Mouse (Mus musculus) hindbrain, embryonic 10.5 days (tissue): ENCODE results near the gene Selenos. TPM values are rescaled to one million over a fixed set of nuclear protein-coding genes. Genes with fewer than 3 reads are reported as not detected.

Experiments used
- DNase-seq: peaks from one replicate; pipeline ENCODE4 v3.0.0-alpha.2; 2017; ENCODE audit warnings: low spot score
- H3K27ac ChIP-seq: fragments of 300-500 bp; sonication (generic); 2 replicates; pipeline ENCODE4 v1.5.1; 2016; ENCODE audit warnings: mild to moderate bottlenecking, moderate library complexity
- H3K27me3 ChIP-seq: fragments of 300-500 bp; sonication (generic); 2 replicates; pipeline ENCODE4 v1.6.1; 2016; ENCODE audit warnings: mild to moderate bottlenecking; ENCODE audit not compliant: poor library complexity, insufficient read depth, severe bottlenecking
- H3K36me3 ChIP-seq: fragments of 300-500 bp; sonication (generic); 2 replicates; pipeline ENCODE4 v1.6.1; 2016; ENCODE audit warnings: mild to moderate bottlenecking, moderate library complexity
- H3K4me1 ChIP-seq: fragments of 300-500 bp; sonication (generic); replicated peaks from 2 replicates; pipeline ENCODE4 v1.6.1; 2016; ENCODE audit warnings: mild to moderate bottlenecking
- H3K4me3 ChIP-seq: fragments of 300-500 bp; sonication (generic); 2 replicates; pipeline ENCODE4 v1.5.1; 2016; ENCODE audit warnings: mild to moderate bottlenecking, moderate library complexity
- H3K9me3 ChIP-seq: fragments of 300-500 bp; sonication (generic); 2 replicates; pipeline ENCODE4 v1.6.1; 2016; ENCODE audit warnings: mild to moderate bottlenecking, moderate library complexity
- WGBS: fragments of 180-500 bp; shearing (Covaris S2); methylation state at CpG from one replicate; pipeline ENCODE4 v1.1.7; 2016; 5-methylcytosine and 5-hydroxymethylcytosine counted together
- polyA plus RNA-seq: library from polyadenylated mRNA; unstranded; fragments of >200 nt; fragmentation: Nextera tagmentation; extraction: Ambion mirVana; gene quantifications from 2 replicates; pipeline ENCODE4 v1.2.1, GENCODE M21; 2016

The Selenos gene
- polyA plus RNA-seq, result 90.0 and 94.0 TPM in 2 replicates

DNA sequence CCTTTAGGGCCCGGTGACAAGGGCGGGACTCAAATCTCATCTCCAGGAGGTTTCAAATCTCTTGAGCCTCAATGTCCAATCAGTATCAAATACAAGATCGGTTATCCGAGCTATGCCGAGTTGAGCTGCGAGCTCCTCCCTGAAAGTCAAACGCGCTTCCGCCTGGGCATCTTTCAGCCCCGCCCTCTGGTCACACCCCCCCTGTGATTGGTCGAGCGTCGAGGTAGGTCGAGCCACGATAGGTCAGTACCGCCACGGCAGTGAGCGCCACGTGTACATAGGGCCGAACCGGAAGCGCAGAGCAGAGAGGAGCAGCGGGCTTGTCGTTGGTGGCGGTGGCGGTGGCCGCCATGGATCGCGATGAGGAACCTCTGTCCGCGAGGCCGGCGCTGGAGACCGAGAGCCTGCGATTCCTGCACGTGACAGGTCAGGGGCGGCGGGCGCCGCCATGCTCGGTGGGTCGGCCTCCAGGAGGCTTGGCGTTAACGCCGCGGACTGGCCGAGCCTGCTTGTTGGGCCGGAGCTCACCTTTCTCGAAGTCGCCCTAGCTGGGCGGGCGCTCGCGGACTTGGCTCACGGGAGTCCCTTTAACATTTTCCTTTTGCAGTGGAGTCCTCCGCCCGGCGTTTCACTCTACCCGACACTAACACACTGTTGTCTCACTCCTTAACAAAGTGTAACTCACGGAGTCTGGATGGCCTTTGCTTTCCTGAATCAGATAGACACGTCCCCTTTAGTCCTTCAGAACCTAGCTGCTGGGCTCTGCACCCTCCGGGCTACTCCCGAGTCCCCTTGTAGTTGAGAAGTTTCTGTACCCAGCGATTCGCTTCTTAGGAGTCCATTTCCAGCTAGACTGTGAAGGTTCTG, at the start of gene Selenos:
Selenos (plus strand) TSS at position 286 of the 867 bp plus-strand sequence.
- DNase-seq, result peak; percentile 98
- peak within 1 kb of the TSS; percentile 92 for H3K27ac ChIP-seq
- WGBS, result under 1% methylated on average over 65 of the region's 65 CpGs
- H3K9me3 ChIP-seq, result no peaks in the 10 kb centered on the region
- H3K4me1 ChIP-seq, result peaks cover 21% of the 10 kb centered on the region
- peaks cover 64% of the 10 kb centered on the region for H3K36me3 ChIP-seq
- peak within 1 kb of the TSS; percentile 95 for H3K4me3 ChIP-seq
- H3K27me3 ChIP-seq, result no peaks in the 10 kb centered on the region

DNA sequence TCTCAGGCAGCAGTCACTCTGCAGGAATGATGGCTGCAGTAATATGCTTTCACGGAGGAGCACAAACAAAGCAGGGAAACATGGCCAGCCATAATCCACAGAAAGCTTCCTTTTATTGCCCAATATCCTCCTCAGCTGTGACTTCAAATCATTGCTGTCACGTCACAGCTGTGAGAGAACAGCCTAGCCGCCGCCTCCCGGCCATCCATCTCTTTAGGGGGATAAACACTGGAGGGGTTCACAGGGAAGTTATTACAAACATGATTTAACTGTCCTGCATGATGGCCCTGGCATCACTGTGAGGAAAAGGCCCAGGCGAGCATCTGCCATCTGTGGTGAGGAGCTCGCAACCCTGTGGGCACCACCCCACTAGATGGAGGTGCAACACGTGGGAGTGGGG, 42.6 kb upstream of the Selenos start:
- Histone ChIP-seq H3K27me3 (no peaks in the 10 kb centered on the region; the same call in 1 of the 2 replicates), H3K4me1 (peaks cover 12% of the 10 kb centered on the region; the same call in 1 of the 2 replicates), H3K36me3 (no peaks in the 10 kb centered on the region), H3K4me3 (no peak overlapping the region), H3K9me3 (no peaks in the 10 kb centered on the region), H3K27ac (no peak overlapping the region)
- WGBS, result 83% methylated on average over 8 of the region's 8 CpGs
- no peak for DNase-seq

DNA sequence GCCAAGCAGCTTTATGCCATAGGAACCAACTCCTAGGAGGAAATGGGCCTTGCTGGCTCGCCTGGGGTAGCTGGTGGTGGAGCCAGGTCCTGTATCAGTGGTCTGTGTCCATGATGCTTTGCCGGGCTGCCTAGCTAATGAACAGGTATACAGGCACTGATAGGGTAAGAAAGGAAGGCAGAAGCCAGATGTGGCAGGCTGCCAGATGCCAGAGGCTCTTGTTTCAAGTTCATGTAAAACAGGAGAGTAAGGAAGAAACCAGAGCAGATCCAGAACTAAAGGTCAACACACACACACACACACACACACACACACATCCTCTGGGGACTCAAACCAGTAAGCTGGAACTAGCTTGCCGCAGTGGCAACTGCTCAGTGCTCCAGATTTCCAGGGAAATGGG, 41.2 kb upstream of the Selenos start:
- Histone ChIP-seq H3K4me3 (no peak overlapping the region), H3K9me3 (no peaks in the 10 kb centered on the region), H3K36me3 (no peaks in the 10 kb centered on the region), H3K27me3 (peaks cover 4% of the 10 kb centered on the region; the same call in 1 of the 2 replicates), H3K4me1 (peaks cover 12% of the 10 kb centered on the region), H3K27ac (no peak overlapping the region)
- 74% methylated on average over 3 of the region's 3 CpGs for WGBS
- DNase-seq, result no peak

DNA sequence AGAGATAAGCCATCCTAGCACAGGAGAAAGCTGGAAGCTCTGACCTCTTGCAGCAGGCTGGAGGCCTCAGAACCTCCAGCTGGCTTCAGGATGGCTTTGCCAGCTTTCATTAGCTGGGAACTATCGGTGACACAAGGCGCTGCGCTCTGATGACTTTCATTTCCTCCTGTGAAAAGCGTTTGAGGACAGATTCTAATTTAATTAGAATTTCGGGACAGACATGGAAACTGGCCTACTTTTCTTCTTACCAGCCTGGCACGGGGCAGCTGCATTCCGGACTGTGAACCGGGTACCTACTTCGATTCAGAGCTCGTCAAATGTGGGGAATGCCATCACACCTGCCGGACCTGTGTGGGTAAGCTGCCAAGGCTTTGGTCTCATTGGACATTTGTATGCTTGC, 40.7 kb upstream of the Selenos start:
- WGBS, result 88% methylated on average over 11 of the region's 11 CpGs
- no peak for DNase-seq

DNA sequence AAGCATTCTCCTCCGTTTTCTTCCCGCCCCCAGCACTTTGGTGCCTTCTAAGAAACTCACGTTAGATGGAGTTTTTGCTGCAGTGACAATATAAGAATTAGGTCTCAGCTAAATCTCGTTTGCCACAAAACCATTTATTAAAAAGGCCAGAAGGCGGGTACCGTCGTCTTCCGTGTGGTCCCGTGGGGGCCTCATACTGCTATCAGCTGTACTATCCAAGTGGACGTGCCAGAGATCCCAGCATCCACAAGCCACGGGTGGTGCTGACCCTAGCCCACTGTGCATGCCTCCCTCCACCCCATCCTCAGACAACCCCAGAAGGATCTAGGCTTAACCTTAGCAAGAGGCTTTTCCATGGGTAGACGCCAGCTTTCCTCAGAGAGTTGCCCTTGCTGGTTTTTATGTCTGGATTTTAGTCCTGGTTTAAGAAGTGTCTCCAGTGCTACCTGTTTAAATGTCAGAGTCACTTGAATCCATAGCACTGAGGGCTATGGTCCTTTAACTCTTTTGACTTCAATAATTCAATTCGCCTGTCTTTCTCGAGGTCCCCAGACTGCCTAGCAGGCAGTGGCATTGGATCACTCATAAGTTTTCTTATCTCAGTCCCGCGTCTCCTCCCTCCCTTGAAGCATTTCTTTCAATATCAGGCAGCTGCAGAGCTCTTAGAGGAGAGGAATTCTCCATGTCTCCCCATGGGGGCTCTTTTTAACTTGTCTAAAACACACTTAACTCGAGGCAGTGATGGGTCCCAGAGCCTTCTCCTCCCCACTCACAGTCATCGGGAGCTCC, 39.2 kb upstream of the Selenos start:
- H3K4me3 ChIP-seq, result no peak overlapping the region
- 82% methylated on average over 18 of the region's 18 CpGs for WGBS
- no peak overlapping the region for H3K27ac ChIP-seq
- H3K9me3 ChIP-seq, result no peaks in the 10 kb centered on the region
- no peaks in the 10 kb centered on the region for H3K36me3 ChIP-seq
- peaks cover 4% of the 10 kb centered on the region; the same call in 1 of the 2 replicates for H3K27me3 ChIP-seq
- DNase-seq, result no peak
- peaks cover 31% of the 10 kb centered on the region for H3K4me1 ChIP-seq

More for the DNA sequence above, 40.7 kb upstream of the Selenos start:
- H3K27me3 ChIP-seq, result peaks cover 4% of the 10 kb centered on the region; the same call in 1 of the 2 replicates
- no peaks in the 10 kb centered on the region for H3K9me3 ChIP-seq
- peaks cover 17% of the 10 kb centered on the region for H3K4me1 ChIP-seq
- H3K4me3 ChIP-seq, result no peak overlapping the region
- H3K36me3 ChIP-seq, result no peaks in the 10 kb centered on the region
- no peak overlapping the region for H3K27ac ChIP-seq

DNA sequence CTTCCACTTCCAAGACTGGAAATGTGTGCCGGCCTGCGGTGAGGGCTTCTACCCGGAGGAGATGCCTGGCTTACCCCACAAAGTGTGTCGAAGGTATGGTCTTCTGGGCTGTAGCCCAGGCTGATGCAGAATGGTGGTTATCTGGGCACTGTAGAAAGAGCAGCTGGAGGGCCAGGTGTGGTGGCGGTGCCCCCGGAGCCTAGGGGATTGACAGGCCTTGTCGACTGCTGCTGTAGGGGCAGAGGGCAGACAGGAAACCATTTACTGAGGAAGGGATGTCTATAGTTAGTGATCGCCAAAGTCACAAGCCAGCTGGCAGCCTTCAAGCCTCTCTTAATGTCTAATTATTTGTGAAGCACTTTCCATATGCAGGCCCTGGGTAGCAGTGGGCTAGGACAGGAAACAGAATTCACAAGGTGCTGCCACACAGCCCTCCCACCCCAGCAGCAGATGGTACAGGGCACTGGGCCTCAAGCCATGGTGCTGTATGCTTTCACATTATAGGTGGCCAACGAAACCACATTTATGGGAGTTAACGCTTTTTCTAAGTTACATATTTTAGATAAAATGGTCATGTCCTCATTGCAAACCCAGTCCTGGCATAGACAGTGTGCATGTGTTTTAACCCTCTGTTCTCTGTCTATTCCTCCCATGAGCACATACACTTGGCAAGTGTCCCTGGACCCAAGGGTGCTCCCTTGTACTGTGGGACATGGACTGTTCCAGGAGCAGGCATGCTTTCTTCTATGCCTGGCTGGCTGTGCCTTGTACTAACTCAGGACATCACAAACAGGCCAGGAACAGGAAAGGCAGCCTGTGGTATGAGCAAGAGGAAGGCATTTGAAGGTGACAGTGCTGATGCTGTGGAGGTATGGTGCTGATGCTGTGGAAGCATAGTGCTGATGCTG, 35.6 kb upstream of the Selenos start, which contains the start of gene Gm45213:
Gm45213 (plus strand) TSS at position 51 of the 908 bp plus-strand sequence.
- no peak within 1 kb of the TSS for H3K4me3 ChIP-seq
- DNase-seq, result no peak
- WGBS, result 83% methylated on average over 10 of the region's 10 CpGs
- peaks cover 59% of the 10 kb centered on the region for H3K4me1 ChIP-seq
- no peaks in the 10 kb centered on the region for H3K36me3 ChIP-seq
- H3K27me3 ChIP-seq, result peaks cover 11% of the 10 kb centered on the region; the same call in 1 of the 2 replicates
- H3K27ac ChIP-seq, result no peak within 1 kb of the TSS
- no peaks in the 10 kb centered on the region for H3K9me3 ChIP-seq

DNA sequence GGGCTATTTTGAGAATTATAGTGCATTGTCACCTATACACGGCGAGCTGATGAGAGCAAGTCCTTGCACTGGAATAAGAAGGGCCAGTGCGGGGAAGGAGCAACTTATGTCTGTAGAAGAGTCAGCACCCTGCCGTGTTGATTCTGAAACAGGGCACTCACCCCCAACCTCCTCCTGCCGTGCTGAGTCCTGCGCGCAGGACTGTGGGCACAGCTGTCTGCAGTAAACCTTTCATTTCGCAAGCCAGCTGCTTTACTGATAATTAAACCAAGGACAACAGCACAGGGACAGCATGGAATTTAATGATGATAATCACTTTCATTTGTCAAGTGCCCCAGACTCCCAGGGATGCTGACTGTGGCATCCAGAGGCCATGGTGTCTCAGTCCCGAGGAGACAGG, 34.8 kb upstream of the Selenos start:
- Histone ChIP-seq H3K4me3 (no peak overlapping the region), H3K9me3 (no peaks in the 10 kb centered on the region), H3K4me1 (peaks cover 58% of the 10 kb centered on the region), H3K36me3 (no peaks in the 10 kb centered on the region), H3K27me3 (peaks cover 11% of the 10 kb centered on the region; the same call in 1 of the 2 replicates), H3K27ac (no peak overlapping the region)
- DNase-seq, result no peak
- WGBS, result 36% methylated on average over 9 of the region's 9 CpGs

DNA sequence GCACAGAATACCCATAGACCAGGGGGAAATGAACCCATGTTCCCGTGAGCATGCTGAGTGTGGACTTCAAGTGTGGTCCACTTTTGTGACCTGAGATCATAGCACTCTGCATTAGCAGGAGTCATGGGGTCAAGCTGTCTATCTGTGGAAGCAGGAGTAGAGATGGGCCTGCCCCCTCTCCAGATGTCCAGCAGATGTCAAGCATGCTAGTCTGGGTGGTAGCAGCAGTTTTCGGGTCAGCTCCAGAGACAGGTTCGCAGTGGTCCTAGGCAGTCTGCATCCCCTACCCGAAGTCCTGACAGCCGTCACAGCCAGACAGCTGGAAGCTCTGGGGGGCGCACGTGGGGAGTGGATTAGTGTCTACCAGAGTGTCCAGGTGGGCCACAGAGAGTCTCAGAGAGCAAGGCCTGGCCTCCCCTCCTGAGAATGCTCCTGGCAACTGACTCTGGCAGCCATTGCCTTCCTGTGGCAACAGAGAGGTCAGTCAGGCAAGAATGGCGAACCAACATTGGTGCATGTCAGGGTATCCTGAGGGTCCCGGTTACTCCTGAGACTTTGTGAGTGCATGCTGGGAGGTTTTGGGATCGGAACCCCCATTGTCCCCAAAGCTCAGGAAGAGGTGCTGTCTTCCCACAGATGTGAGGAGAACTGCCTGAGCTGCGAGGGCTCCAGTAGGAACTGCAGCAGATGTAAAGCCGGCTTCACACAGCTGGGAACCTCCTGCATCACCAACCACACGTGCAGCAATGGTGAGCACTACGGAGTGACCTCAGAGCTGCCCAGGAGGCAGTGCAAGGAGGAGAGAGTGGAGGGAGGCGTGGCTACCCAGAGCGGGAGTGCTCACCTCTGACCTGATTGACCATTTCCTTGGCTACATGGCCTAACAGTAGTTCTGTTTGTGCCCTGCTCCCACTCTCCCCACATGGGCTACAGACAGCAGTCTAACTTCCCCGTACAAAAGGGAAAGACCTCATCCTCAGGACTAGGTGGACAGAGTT, 32.2 kb upstream of the Selenos start:
- no peaks in the 10 kb centered on the region for H3K36me3 ChIP-seq
- H3K4me1 ChIP-seq, result peaks cover 51% of the 10 kb centered on the region
- H3K27ac ChIP-seq, result peak overlapping the region; percentile 24; the same call in 1 of the 2 replicates
- peak; percentile 33 for DNase-seq
- WGBS, result 51% methylated on average over 17 of the region's 17 CpGs
- no peaks in the 10 kb centered on the region for H3K9me3 ChIP-seq
- peaks cover 11% of the 10 kb centered on the region; the same call in 1 of the 2 replicates for H3K27me3 ChIP-seq
- no peak overlapping the region for H3K4me3 ChIP-seq

DNA sequence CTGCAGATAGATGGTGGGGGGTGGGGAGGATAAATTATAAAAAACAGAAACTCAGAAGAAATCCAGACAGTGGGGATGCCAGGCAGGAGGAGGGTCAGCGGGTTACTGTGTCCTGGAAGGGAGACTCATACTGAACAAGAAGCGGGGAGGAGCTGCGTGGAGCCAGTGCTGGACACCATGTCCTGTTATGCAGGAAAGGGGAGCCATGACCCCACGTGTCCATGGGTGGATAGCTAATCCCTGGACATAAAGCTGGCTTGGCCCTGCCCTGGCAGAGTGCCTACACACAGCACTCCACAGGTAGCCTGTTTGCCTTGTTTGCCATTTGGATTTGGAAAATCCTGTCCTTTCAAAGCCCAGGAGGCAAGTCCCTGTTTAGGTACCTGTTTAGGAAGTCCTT, 31.5 kb upstream of the Selenos start:
- 82% methylated on average over 4 of the region's 4 CpGs for WGBS
- Histone ChIP-seq H3K36me3 (no peaks in the 10 kb centered on the region), H3K9me3 (no peaks in the 10 kb centered on the region), H3K4me1 (peaks cover 51% of the 10 kb centered on the region), H3K27ac (no peak overlapping the region), H3K4me3 (no peak overlapping the region), H3K27me3 (peaks cover 10% of the 10 kb centered on the region; the same call in 1 of the 2 replicates)
- no peak for DNase-seq

DNA sequence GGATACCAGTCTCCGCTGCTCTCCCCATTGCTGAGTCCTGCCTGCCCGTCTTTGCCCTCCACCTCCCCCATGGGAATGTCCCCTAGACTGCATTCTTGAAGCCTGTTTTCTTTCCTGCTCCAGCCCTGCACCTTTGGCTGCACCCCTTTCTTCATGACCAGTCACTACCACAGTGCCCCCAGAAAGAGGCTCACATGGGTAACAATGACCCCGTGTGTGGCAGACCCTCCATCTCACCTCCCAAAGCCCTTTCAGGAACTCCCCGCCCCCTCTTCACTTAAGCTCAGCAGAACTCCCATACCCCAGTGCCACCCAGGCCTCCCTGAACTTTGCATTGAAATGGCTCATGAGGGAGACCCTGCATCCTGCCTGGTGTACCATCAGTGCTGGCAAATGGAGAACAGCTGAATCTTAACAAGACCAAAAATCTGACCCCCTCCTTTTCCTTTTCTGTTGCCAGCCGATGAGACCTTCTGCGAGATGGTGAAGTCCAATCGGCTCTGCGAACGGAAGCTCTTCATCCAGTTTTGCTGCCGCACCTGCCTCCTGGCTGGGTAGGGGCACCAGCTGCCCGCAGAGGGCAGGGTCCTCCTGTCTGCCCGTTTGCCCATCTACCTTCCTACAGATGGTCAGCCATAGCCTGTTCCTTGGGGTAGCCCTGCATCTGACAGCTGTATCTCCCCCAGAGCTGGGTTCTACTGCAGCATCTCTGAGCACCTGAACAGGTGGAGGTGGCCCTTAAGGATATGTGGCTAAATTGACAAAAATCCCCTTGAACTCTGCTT, 30.8 kb upstream of the Selenos start:
- peaks cover 47% of the 10 kb centered on the region for H3K4me1 ChIP-seq
- H3K27me3 ChIP-seq, result peaks cover 7% of the 10 kb centered on the region; the same call in 1 of the 2 replicates
- H3K27ac ChIP-seq, result no peak overlapping the region
- WGBS, result 79% methylated on average over 12 of the region's 12 CpGs
- no peaks in the 10 kb centered on the region for H3K36me3 ChIP-seq
- no peaks in the 10 kb centered on the region for H3K9me3 ChIP-seq
- H3K4me3 ChIP-seq, result no peak overlapping the region
- no peak for DNase-seq
